Mouse (Mus musculus) forebrain, embryonic 10.5 days (tissue): ENCODE results near the gene Wfs1. TPM values are rescaled to one million over a fixed set of nuclear protein-coding genes. Genes with fewer than 3 reads are reported as not detected.
"Not testable (repeated sequence)": the region's sequence is repeated elsewhere in the genome, so short reads cannot be mapped to it uniquely, and the experiment has no call there.

Source experiments
- DNase-seq: peaks from one replicate; pipeline ENCODE4 v3.0.0-alpha.2; 2017; ENCODE audit warnings: low spot score; ENCODE audit errors: extremely low spot score
- H3K27ac ChIP-seq: fragments of 300-500 bp; sonication (generic); 2 replicates; pipeline ENCODE4 v1.5.1; 2016; ENCODE audit warnings: mild to moderate bottlenecking
- H3K27me3 ChIP-seq: fragments of 300-500 bp; sonication (generic); 2 replicates; pipeline ENCODE4 v1.6.1; 2016; ENCODE audit warnings: mild to moderate bottlenecking; ENCODE audit not compliant: poor library complexity, severe bottlenecking
- H3K36me3 ChIP-seq: fragments of 300-500 bp; sonication (generic); replicated peaks from 2 replicates; pipeline ENCODE4 v1.6.1; 2016; ENCODE audit warnings: mild to moderate bottlenecking, moderate library complexity
- H3K4me1 ChIP-seq: fragments of 300-500 bp; sonication (generic); 2 replicates; pipeline ENCODE4 v1.6.1; 2016
- H3K4me3 ChIP-seq: fragments of 300-500 bp; sonication (generic); 2 replicates; pipeline ENCODE4 v1.5.1; 2016; ENCODE audit warnings: mild to moderate bottlenecking, moderate library complexity
- H3K9me3 ChIP-seq: fragments of 300-500 bp; sonication (generic); 2 replicates; pipeline ENCODE4 v1.6.1; 2016; ENCODE audit warnings: mild to moderate bottlenecking, moderate library complexity
- WGBS: fragments of 180-500 bp; shearing (Covaris S2); methylation state at CpG from one replicate; pipeline ENCODE4 v1.1.7; 2016; 5-methylcytosine and 5-hydroxymethylcytosine counted together
- polyA plus RNA-seq: library from polyadenylated mRNA; unstranded; fragments of >200 nt; fragmentation: Nextera tagmentation; extraction: Ambion mirVana; gene quantifications from 2 replicates; pipeline ENCODE4 v1.2.1, GENCODE M21; 2016

Wfs1 gene
- polyA plus RNA-seq, 1 experiment from 2014 or later, result 8.4 TPM

DNA sequence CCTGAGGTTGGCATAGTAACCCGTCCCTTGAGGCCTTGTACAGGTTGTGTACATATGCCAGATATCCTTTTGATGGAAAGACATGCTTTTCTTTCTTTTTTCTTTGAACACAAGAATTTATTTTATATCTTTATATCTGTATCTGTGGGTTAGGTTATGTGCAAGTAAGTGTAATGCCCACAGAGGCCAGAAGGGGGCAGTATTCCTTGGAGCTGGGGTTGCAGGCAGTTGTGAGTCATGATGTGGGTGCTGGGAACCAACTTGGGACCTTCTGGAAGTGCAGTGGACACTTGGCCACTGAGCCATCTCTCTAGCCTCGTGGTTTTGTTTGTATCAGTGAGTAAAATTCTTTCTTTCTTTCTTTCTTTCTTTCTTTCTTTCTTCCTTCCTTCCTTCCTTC, 46.6 kb downstream of the Wfs1 start:
- H3K4me1 ChIP-seq, result peaks cover 28% of the 10 kb centered on the region
- H3K36me3 ChIP-seq, result no peaks in the 10 kb centered on the region
- H3K27me3 ChIP-seq, result peaks cover 29% of the 10 kb centered on the region
- no peak overlapping the region for H3K4me3 ChIP-seq
- H3K27ac ChIP-seq, result no peak overlapping the region
- H3K9me3 ChIP-seq, result no peaks in the 10 kb centered on the region
- DNase-seq, result no peak
- 95% methylated on average over 2 of the region's 2 CpGs for WGBS

DNA sequence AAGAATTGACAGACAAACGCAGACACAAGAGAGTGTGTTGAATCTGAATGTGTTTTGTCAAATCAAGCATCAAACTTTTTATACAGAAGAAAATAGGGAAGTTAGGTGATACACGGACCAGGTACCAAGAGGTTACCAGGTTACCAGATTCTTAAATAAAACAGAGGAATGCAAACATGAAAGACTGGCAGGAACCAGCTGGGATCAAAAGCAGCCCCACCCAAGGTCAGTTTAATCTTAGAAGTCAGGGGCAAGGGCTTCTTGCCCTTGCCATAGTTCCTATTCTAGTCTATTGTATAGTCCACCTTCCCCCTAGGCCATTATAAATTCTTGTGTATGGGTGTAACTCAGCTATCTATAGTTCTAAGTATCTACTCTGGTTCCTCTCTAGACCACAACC, 50.0 kb downstream of the Wfs1 start:
- 85% methylated on average over 2 of the region's 2 CpGs for WGBS
- H3K27me3 ChIP-seq, H3K9me3 ChIP-seq, H3K4me3 ChIP-seq, H3K36me3 ChIP-seq, DNase-seq, H3K27ac ChIP-seq: not testable (repeated sequence)
- H3K4me1 ChIP-seq, result peaks cover 12% of the 10 kb centered on the region

DNA sequence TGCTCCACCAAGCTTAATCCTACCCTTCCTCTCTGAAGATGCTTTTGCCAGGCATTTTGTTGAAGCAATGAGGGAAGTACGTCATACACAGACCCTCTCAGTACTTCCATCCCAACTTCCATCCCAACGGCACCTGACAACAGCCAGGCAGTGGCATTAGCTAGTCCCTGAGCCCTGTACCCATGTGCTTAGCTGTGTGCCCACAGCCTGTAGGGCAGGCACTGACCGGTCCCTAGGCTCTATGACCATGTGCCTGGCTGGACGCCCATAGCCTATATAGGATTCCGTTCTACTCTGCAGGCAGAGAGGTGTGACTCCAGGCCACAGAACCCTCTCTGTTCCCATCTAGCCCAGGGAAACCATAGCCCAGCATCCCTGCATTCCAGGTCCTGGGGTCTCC, 51.0 kb downstream of the Wfs1 start:
- peaks cover 21% of the 10 kb centered on the region for H3K4me1 ChIP-seq
- 92% methylated on average over 5 of the region's 5 CpGs for whole genome bisulfite sequencing
- no peaks in the 10 kb centered on the region for H3K36me3 ChIP-seq
- H3K27me3 ChIP-seq, result no peaks in the 10 kb centered on the region
- no peak overlapping the region for H3K4me3 ChIP-seq
- no peak overlapping the region for H3K27ac ChIP-seq
- no peak for DNase-seq
- H3K9me3 ChIP-seq, result no peaks in the 10 kb centered on the region

DNA sequence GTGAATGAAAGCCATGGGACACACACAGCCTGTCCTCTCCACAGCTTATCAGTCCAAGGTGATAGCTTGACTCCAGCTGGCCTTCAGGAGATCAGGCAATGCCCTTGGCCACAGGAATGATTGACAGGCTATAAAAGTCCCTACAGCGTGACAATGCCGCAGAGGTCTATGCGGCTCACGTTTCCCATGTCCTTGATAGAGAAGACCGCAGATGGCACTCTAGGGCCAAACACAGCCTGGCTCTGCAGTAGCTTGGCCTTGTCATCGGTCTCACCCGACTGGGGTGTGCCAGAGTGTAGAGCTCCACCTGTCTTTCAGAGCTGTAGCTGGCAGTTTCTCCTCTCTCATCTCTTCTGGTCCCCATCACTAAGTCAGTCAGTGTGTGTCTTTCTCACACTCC, 52.5 kb downstream of the Wfs1 start:
- H3K4me3 ChIP-seq, result no peak overlapping the region
- H3K27me3 ChIP-seq, result no peaks in the 10 kb centered on the region
- H3K36me3 ChIP-seq, result no peaks in the 10 kb centered on the region
- 91% methylated on average over 7 of the region's 7 CpGs for WGBS
- H3K27ac ChIP-seq, result no peak overlapping the region
- peaks cover 21% of the 10 kb centered on the region for H3K4me1 ChIP-seq
- no peaks in the 10 kb centered on the region for H3K9me3 ChIP-seq
- no peak for DNase-seq

DNA sequence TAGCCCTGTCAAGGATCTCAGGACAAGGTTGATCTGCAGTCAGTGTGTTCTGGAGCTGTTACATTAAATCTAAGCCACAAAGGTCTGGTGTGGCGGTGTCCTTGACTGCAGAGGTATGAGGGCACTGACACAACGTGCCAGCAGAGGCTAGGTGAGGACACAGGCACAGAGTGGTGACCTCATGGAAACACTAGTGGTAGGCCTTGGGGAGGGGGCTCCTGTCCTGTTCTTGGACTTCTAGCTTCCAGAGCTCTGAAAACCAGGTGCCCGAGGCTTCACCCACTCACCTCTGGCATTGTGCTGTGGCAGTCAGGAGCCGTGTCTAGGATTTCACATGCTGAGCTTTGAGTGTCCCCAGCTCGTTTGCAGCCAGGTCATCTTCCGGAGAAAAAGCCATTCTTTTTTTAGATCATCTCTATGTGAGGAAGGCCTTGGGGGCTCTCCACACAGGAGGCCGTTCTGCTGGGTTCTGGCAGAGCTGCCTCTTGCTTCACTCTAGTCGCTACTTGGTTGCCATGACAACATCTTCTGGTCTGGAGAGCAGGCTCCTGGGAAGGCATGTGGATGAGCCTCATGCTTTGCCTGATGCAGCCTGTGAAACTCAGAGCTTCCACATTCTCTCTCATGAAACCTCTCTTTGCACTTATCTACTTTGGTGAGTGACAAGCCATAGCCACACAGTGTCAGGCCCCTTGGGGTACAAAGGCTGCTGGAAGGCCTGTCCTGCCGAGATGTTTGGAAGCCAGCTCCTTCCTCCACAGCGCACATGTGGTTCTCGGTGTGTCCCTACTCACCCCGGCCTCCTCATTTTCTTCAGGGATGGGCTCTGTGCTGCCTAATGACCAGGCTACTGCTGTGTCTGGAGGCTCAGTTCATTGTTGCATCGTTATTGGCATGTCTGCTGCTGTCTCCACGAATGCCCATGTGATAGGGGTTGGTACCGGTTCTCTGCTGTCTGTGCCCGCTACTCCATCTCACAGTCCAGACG, 53.2 kb downstream of the Wfs1 start:
- H3K4me1 ChIP-seq, result peaks cover 21% of the 10 kb centered on the region
- no peaks in the 10 kb centered on the region for H3K27me3 ChIP-seq
- WGBS, result 69% methylated on average over 17 of the region's 17 CpGs
- DNase-seq, result no peak
- no peaks in the 10 kb centered on the region for H3K9me3 ChIP-seq
- no peak overlapping the region for H3K4me3 ChIP-seq
- no peak overlapping the region for H3K27ac ChIP-seq
- no peaks in the 10 kb centered on the region for H3K36me3 ChIP-seq

DNA sequence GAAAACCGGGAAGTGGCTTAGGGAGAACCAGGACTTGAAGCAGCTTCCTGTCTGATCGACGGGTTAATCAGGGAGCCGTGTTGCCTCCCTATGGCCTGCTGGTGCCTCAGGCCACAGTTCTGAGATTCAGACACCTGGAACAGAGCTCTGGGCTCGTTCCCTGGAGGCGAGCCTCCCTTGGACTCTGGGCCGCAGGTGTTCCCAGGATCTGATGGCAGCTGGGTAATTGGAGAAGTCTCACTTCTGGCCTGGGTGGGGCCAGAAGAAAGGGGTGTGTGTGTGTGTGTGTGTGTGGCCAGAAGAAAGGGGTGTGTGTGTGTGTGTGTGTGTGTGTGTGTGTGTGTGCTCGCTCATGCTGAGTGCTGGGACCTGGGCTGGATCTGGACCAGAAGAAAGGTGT, 55.6 kb downstream of the Wfs1 start:
- Histone ChIP-seq H3K27me3 (no peaks in the 10 kb centered on the region), H3K36me3 (no peaks in the 10 kb centered on the region), H3K9me3 (no peaks in the 10 kb centered on the region), H3K4me3 (no peak overlapping the region), H3K27ac (no peak overlapping the region), H3K4me1 (peaks cover 21% of the 10 kb centered on the region)
- 67% methylated on average over 7 of the region's 8 CpGs for WGBS
- no peak for DNase-seq

DNA sequence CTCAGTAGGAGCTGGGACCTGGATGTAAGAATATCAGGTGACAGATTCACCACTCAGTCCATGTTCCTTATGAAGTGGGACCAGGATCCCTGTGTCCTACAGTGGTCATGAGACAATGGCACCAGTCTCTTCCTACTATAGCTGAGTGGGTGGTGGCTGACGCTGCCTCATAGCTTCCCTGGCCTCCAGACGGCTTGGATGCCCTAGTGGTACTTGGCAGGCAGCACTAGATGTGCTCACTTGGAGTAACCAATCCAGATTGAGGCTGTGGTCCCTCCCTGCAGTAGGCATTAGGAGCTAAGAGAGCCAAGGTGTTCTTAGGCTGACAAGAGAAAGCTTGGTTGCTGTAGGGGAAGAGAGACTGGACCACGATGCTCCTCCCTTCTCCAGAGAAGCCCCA, 59.6 kb downstream of the Wfs1 start:
- Histone ChIP-seq H3K27me3 (no peaks in the 10 kb centered on the region), H3K4me3 (no peak overlapping the region), H3K9me3 (no peaks in the 10 kb centered on the region), H3K27ac (no peak overlapping the region), H3K4me1 (peaks cover 11% of the 10 kb centered on the region), H3K36me3 (no peaks in the 10 kb centered on the region)
- WGBS, result 76% methylated on average over 3 of the region's 3 CpGs
- DNase-seq, result no peak

DNA sequence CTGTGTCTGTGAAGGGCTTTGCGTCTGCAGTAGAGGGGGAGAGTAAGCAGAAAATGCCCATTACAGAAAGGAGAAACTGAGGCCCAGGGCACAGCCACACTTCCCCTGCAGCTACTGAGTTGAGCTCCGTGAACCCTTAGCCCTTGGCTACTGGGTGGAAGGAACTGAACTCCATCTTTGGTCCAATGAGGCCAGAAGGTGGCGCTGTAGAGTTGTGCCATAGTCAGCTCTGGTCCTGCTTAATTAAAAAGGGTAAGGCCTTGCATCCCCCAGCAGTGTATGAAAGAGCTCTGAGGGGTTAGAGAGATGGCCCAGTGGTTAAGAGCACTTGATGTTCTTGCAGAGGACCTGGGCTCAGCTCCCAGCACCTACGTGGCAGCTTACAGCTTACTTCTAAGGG, 60.3 kb downstream of the Wfs1 start:
- Histone ChIP-seq H3K9me3 (no peaks in the 10 kb centered on the region), H3K4me3 (no peak overlapping the region), H3K36me3 (no peaks in the 10 kb centered on the region), H3K27me3 (no peaks in the 10 kb centered on the region), H3K27ac (no peak overlapping the region), H3K4me1 (peaks cover 8% of the 10 kb centered on the region; the same call in 1 of the 2 replicates)
- DNase-seq, result no peak
- WGBS, result 55% methylated on average over 4 of the region's 4 CpGs

DNA sequence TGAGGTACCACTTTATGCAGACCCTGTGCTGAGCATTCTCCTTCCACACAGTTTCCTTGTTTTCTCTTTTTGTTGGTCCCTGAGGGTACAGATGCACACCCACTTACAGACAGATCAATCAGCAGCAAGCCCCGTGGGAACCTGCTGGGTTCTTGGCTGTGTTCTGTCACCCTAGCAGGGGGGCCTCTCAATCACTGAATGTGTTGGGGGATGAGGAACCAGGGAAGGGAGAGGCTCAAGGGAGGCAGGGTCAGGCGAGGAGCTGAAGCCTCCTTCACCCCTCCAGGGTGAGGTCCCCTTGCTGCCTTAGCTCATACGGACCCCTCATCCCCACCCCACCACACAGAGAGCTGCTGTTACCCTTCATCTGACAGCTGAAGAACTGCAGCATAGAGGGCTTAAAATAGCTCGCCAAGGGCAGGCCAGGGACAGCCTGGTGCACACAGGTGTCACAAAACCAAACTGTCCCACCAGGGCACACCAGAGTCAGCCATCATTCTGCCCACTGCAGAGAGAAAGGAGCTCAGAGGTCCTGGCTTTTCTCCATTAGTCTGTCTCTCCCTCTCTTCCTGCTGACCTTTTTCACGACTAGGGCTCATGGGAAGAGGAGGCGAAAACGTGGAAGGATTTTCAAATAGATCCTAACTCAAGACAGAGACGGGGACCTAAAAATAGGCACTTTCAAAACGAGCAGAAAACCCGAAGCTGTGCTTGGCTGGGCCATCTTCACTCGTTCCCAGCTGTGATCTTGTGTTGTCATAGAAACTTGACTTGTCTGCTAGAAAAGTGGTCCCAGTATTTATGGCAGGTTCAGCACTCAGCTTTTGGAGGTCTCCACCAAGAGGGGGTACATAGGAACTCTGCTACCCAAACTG, 64.9 kb downstream of the Wfs1 start:
- Histone ChIP-seq H3K36me3 (no peaks in the 10 kb centered on the region), H3K4me3 (no peak overlapping the region), H3K27me3 (no peaks in the 10 kb centered on the region), H3K9me3 (no peaks in the 10 kb centered on the region), H3K4me1 (peaks cover 6% of the 10 kb centered on the region; the same call in 1 of the 2 replicates), H3K27ac (no peak overlapping the region)
- WGBS, result 61% methylated on average over 11 of the region's 11 CpGs
- no peak for DNase-seq

DNA sequence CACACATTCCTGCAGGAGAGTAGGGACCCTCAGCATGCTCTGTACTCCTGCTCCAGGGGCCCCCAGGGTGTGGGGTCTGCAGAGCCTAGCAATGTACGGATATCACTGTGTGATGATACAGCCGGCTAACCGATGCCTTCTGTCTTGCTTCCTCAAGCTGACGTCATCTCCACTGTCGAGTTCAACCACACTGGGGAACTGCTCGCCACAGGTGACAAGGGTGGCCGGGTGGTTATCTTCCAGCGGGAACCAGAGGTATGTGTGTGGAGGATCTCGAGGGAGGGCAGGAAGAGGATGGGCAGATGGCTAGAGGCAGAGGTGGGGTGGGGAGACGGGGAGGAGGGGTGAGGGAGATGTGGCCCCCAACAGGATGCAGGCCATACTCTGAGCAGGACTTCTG, 66.2 kb downstream of the Wfs1 start:
- no peaks in the 10 kb centered on the region for H3K36me3 ChIP-seq
- DNase-seq, result no peak
- no peaks in the 10 kb centered on the region for H3K9me3 ChIP-seq
- 81% methylated on average over 10 of the region's 10 CpGs for whole genome bisulfite sequencing
- H3K27ac ChIP-seq, result no peak overlapping the region
- no peaks in the 10 kb centered on the region for H3K27me3 ChIP-seq
- H3K4me3 ChIP-seq, result no peak overlapping the region
- peaks cover 17% of the 10 kb centered on the region for H3K4me1 ChIP-seq

DNA sequence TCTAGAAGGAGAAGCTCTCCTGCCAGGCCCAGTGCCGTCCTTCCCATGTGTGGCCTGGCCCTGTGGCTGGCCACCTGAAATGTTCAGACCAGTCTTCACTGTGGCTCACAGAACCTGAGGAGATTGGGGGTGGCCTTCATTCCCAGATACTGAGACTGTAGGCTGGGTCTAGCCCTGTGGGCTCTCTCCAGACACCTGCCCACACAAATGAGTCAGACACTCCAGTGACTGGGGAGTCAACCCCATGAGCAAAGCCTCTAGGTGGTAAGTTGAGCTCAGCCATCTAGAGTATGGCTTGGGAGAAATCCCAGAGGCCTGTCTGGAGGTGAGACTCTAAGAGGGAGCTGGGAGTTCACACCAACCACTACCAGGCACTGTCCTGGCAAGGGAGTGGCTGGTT, 67.1 kb downstream of the Wfs1 start:
- WGBS, result 88% methylated on average over 1 of the region's 1 CpGs
- no peaks in the 10 kb centered on the region for H3K9me3 ChIP-seq
- no peak overlapping the region for H3K4me3 ChIP-seq
- no peak overlapping the region for H3K27ac ChIP-seq
- no peaks in the 10 kb centered on the region for H3K36me3 ChIP-seq
- DNase-seq, result no peak
- no peaks in the 10 kb centered on the region for H3K27me3 ChIP-seq
- peaks cover 17% of the 10 kb centered on the region for H3K4me1 ChIP-seq

DNA sequence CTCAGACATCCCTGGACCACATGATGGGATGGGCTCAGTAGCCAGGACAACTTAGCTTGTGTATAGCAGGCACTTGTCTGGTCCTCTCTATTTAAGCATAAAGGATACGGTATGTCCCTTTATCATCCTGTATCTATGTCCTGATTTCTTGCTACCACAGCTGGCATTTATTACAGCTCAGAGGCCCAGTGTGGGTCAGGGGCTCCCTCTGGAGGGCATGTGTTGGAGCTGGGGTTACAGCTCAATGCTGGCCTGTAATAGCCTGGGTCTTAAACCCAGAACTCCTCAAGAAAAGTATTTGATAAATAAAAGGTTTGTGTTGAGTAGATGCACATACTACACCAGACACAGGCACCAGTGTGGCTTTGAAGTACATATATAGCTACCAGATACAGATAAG, 68.9 kb downstream of the Wfs1 start:
- Histone ChIP-seq H3K4me3 (no peak overlapping the region), H3K9me3 (no peaks in the 10 kb centered on the region), H3K36me3 (no peaks in the 10 kb centered on the region), H3K4me1 (peaks cover 17% of the 10 kb centered on the region), H3K27me3 (no peaks in the 10 kb centered on the region), H3K27ac (no peak overlapping the region)
- no peak for DNase-seq
- WGBS, result 51% methylated on average over 1 of the region's 1 CpGs

DNA sequence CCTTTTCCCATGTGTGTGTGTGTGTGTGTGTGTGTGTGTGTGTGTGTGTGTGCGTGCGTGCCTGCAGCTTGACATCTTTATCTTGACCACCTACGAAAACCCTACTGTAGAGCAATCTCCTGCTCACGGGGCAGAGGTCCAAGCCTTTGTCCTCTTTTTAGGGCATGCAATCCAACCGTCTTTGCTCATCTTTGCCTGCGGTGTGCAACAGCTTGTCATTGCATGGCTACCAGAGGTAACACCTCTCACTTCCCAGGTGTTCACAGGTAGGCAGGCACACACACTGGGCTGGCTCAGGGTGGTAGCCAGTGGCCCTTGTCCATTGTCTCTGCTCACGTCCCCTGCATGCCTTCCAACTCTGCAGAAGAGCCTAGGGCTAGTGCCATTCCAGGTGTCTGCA, 71.0 kb downstream of the Wfs1 start:
- H3K4me1 ChIP-seq, result peaks cover 14% of the 10 kb centered on the region
- no peak overlapping the region for H3K4me3 ChIP-seq
- H3K27me3 ChIP-seq, result peaks cover under 1% of the 10 kb centered on the region; the same call in 1 of the 2 replicates
- no peak overlapping the region for H3K27ac ChIP-seq
- H3K9me3 ChIP-seq, result no peaks in the 10 kb centered on the region
- H3K36me3 ChIP-seq, result no peaks in the 10 kb centered on the region
- no peak for DNase-seq
- 77% methylated on average over 7 of the region's 7 CpGs for WGBS
